Mouse (Mus musculus): ENCODE measurements around the gene Ccnjl. TPM values are rescaled to one million over a fixed set of nuclear protein-coding genes. Genes with fewer than 3 reads are reported as not detected.

Ccnjl gene
- polyA plus RNA-seq, 1 experiment from 2014 or later = 7.7 TPM

GRCm38 (mm10) chr11:43633658-43634401 lies 105.2 kb downstream of the Ccnjl start:
- Histone ChIP-seq H3K36me3 (ENCODE audit: control insufficient read depth, insufficient read depth, low read length) (no peaks in the 10 kb centered on the region), H3K4me3 (ENCODE audit: low read depth, low read length) (no peak overlapping the region), H3K27ac (ENCODE audit: low read depth, low read length) (no peak overlapping the region), H3K4me1 (ENCODE audit: control insufficient read depth, insufficient read depth, low read length) (peaks cover 6% of the 10 kb centered on the region; the same call in 1 of the 2 replicates), H3K9ac (ENCODE audit: low read length) (no peak overlapping the region), H3K9me3 (replicated peaks; ENCODE audit: control insufficient read depth, low read length) (no peaks in the 10 kb centered on the region), H3K4me2 (ENCODE audit: low read length) (peak overlapping the region; percentile 18; the same call in 1 of the 2 replicates), H3K27me3 (replicated peaks; ENCODE audit: control insufficient read depth, insufficient read depth, low read length) (no peaks in the 10 kb centered on the region)
- DNase-seq (ENCODE audit: low spot score) (peak; percentile 73), ATAC-seq (peak; percentile 72)
- WGBS = 31% methylated on average over 19 of the region's 19 CpGs

Other genes with a start within 250 kb of the Ccnjl start
- 34.9 and 44.3 TPM in 2 replicates for gene Pttg1, start 102.5 kb upstream of the Ccnjl start, polyA plus RNA-seq (2014; fragmentation: Nextera tagmentation; extraction: Ambion mirVana)
- 70.5 and 76.7 TPM in 2 replicates for gene Slu7, start 95.0 kb upstream of the Ccnjl start, polyA plus RNA-seq (2014; fragmentation: Nextera tagmentation; extraction: Ambion mirVana)
- gene C1qtnf2, start 54.5 kb upstream of the Ccnjl start, polyA plus RNA-seq (2014; fragmentation: Nextera tagmentation; extraction: Ambion mirVana) = 5.6 and 8.7 TPM in 2 replicates
- 1.2 and 2.0 TPM in 2 replicates for gene 4933415A04Rik, start 58.3 kb downstream of the Ccnjl start, polyA plus RNA-seq (2014; fragmentation: Nextera tagmentation; extraction: Ambion mirVana)
- gene Fabp6, start 72.8 kb downstream of the Ccnjl start, polyA plus RNA-seq (2014; fragmentation: Nextera tagmentation; extraction: Ambion mirVana) = not detected in 2 replicates
- gene Pwwp2a, start 153.2 kb downstream of the Ccnjl start, polyA plus RNA-seq (2014; fragmentation: Nextera tagmentation; extraction: Ambion mirVana) = 22.4 and 26.7 TPM in 2 replicates
- 82.5 and 87.1 TPM in 2 replicates for gene Ttc1, start 219.2 kb downstream of the Ccnjl start, polyA plus RNA-seq (2014; fragmentation: Nextera tagmentation; extraction: Ambion mirVana)

Measured in forebrain, embryonic 14.5 days (tissue).